Mouse (Mus musculus) heart, embryonic 16.5 days (tissue): Measurements from ENCODE around the gene Cops7a. TPM values are rescaled to one million over a fixed set of nuclear protein-coding genes. Genes with fewer than 3 reads are reported as not detected.

Experiments
- ATAC-seq: fragments of 200-750 bp; cut with Nextera tagmentation; replicated peaks from 2 replicates; pipeline ENCODE4 v1.8.0; 2017; ENCODE audit warnings: moderate number of reproducible peaks; ENCODE audit not compliant: insufficient read depth, low FRiP score; ENCODE audit errors: extremely low read depth
- H3K27ac ChIP-seq: fragments of 300-500 bp; sonication (generic); 2 replicates; pipeline ENCODE4 v1.5.1; 2014; ENCODE audit warnings: mild to moderate bottlenecking, low read length, control low read depth, moderate library complexity
- H3K27me3 ChIP-seq: fragments of 300-500 bp; sonication (generic); 2 replicates; pipeline ENCODE4 v1.6.1; 2014; ENCODE audit warnings: low read length, mixed read lengths; ENCODE audit not compliant: control insufficient read depth, insufficient read depth
- H3K36me3 ChIP-seq: fragments of 300-500 bp; sonication (generic); 2 replicates; pipeline ENCODE4 v1.6.1; 2014; ENCODE audit not compliant: control insufficient read depth, insufficient read depth
- H3K4me1 ChIP-seq: fragments of 300-500 bp; sonication (generic); 2 replicates; pipeline ENCODE4 v1.6.1; 2014; ENCODE audit warnings: low read length, mixed read lengths; ENCODE audit not compliant: control insufficient read depth, insufficient read depth
- H3K4me2 ChIP-seq: fragments of 300-500 bp; sonication (generic); 2 replicates; pipeline ENCODE4 v1.6.1; 2014; ENCODE audit warnings: low read depth, mild to moderate bottlenecking, control low read depth, low read length
- H3K4me3 ChIP-seq: fragments of 300-500 bp; sonication (generic); 2 replicates; pipeline ENCODE4 v1.5.1; 2014; ENCODE audit warnings: mild to moderate bottlenecking, control low read depth, low read length
- H3K9ac ChIP-seq: fragments of 300-500 bp; sonication (generic); 2 replicates; pipeline ENCODE4 v1.6.1; 2014; ENCODE audit warnings: low read length, control low read depth
- H3K9me3 ChIP-seq: fragments of 300-500 bp; sonication (generic); replicated peaks from 2 replicates; pipeline ENCODE4 v1.6.1; 2016; ENCODE audit warnings: low read length; ENCODE audit not compliant: control insufficient read depth
- WGBS: fragments of 180-500 bp; shearing (Covaris S2); extraction: QIAGEN DNeasy Blood & Tissue Kit; methylation state at CpG from one replicate; pipeline ENCODE4 v1.1.7; 2014; 5-methylcytosine and 5-hydroxymethylcytosine counted together
- polyA plus RNA-seq: library from polyadenylated mRNA; unstranded; fragments of >200 nt; fragmentation: Nextera tagmentation; extraction: Ambion mirVana; gene quantifications from 2 replicates; pipeline ENCODE4 v1.2.1, GENCODE M21; 2015

The Cops7a gene
- polyA plus RNA-seq, 1 experiment from 2014 or later = 145 TPM

DNA sequence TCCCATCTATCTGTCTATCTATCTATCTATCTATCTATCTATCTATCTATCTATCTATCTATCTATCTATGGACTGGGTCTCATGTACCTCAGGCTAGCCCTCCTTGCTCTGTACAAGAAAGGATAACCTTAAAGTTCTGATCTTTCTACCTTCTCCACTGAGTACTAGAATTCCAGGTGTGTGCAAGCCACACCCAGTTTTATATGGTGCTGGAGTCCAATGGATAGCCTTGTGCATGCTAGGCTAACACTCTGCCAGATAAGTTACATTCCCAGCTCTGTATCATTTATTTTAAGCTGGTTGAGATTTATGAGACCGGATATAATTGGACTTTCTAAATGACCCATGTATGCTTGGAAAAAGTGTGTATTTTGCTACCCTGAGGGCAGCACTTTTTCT is 23.7 kb downstream of the Cops7a start:
- 91% methylated on average over 1 of the region's 1 CpGs for WGBS
- Histone ChIP-seq H3K9ac (no peak overlapping the region), H3K36me3 (peaks cover 14% of the 10 kb centered on the region), H3K9me3 (no peaks in the 10 kb centered on the region), H3K27ac (no peak overlapping the region), H3K4me1 (no peaks in the 10 kb centered on the region), H3K4me3 (no peak overlapping the region), H3K27me3 (no peaks in the 10 kb centered on the region), H3K4me2 (no peak overlapping the region)
- ATAC-seq = no peak

DNA sequence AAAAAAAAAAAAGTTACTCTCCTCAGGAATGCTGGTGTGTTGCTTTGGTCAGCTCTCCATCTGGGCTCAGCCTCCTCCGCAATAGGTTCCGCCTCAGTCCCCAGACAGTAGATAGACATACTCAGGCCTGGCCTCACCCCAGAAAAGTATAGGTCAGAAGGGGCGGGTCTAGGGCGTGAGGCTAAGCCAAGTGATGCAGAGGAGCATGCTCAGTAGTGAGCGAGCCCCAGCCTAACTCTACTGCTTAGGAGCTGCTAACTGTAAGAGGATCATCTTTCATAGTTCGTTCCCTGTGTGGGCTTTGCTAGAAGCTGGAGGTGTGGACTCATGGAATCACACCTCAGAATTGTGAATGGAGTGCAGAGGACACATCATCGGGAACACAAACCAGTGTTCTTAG is 26.8 kb downstream of the Cops7a start:
- Histone ChIP-seq H3K9ac (no peak overlapping the region), H3K4me3 (no peak overlapping the region), H3K36me3 (peaks cover 37% of the 10 kb centered on the region), H3K4me1 (no peaks in the 10 kb centered on the region), H3K9me3 (no peaks in the 10 kb centered on the region), H3K27ac (no peak overlapping the region), H3K27me3 (no peaks in the 10 kb centered on the region), H3K4me2 (no peak overlapping the region)
- no peak for ATAC-seq
- WGBS = 90% methylated on average over 7 of the region's 7 CpGs

DNA sequence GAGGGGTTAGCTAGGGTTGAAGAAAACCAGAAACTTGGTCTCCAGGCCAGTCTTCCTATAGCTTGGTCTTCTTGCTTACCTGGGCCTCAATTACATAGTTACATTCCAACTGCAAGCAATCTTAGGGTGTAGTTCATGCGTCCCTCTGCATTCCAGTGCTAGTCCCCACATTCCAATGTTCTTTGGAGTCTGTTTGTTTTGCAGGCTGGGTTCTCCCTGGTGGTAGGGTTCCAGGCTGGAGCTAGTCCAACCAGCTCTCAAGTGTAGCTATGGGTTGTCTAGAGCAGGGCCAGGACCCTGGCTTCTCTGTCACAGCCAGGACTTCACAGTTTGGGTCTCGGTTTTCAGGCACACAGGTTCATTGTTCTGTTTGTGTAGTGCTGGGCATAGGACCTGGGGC is 27.8 kb downstream of the Cops7a start:
- Histone ChIP-seq H3K4me3 (no peak overlapping the region), H3K27ac (no peak overlapping the region), H3K36me3 (peaks cover 43% of the 10 kb centered on the region), H3K9ac (no peak overlapping the region), H3K4me2 (no peak overlapping the region), H3K27me3 (no peaks in the 10 kb centered on the region), H3K9me3 (no peaks in the 10 kb centered on the region), H3K4me1 (peaks cover 4% of the 10 kb centered on the region)
- WGBS = 77% methylated on average over 2 of the region's 2 CpGs
- no peak for ATAC-seq

DNA sequence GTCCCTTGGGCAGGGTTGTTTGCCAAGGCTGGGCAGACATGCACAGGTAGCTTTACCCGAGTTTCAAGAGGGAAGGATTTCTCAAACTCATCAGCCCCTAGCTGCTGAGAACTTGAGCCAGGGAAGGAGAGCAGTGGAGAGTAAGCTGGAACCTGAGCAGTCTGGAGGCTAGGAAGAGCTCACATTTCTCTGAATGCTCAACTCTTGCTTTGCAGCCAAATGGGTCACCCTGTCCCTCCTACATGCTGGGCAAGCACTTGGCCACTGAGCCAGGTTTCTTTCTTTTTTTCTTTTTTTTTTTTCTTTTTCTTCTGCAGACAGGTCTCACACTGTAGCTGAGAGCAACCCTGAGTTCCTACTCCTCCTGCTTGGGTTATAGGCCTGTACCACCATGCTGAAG is 28.7 kb downstream of the Cops7a start:
- Histone ChIP-seq H3K27ac (no peak overlapping the region), H3K36me3 (peaks cover 43% of the 10 kb centered on the region)
- 86% methylated on average over 1 of the region's 1 CpGs for WGBS

DNA sequence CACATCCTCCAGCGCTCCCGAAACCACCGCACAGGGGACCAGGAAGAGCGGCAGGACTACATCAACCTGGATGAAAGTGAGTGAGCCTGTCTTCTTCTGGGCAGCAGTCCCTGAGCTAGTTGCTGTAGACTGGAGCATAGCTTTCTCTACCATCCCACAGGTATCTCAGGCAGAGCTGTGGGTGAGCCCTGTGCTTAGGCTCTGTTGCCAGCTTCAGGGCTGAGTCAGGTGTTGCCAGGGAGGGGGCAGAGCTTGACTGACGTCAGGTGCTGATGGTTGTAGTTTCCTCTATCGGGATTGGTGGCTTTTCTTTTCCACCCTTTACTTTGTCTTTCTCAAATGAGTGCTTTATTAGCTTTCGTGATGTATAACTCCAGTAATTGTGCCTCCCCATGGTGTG is 30.7 kb downstream of the Cops7a start:
- Histone ChIP-seq H3K4me2 (no peak overlapping the region), H3K9ac (no peak overlapping the region), H3K9me3 (no peaks in the 10 kb centered on the region), H3K4me1 (peaks cover 14% of the 10 kb centered on the region), H3K4me3 (no peak overlapping the region), H3K27me3 (no peaks in the 10 kb centered on the region), H3K27ac (no peak overlapping the region), H3K36me3 (peaks cover 43% of the 10 kb centered on the region)
- ATAC-seq = no peak
- 93% methylated on average over 7 of the region's 7 CpGs for WGBS

More for the DNA sequence above, 28.7 kb downstream of the Cops7a start:
- Histone ChIP-seq H3K4me2 (no peak overlapping the region), H3K4me3 (no peak overlapping the region), H3K27me3 (no peaks in the 10 kb centered on the region), H3K4me1 (peaks cover 7% of the 10 kb centered on the region), H3K9me3 (no peaks in the 10 kb centered on the region), H3K9ac (no peak overlapping the region)
- ATAC-seq = no peak

DNA sequence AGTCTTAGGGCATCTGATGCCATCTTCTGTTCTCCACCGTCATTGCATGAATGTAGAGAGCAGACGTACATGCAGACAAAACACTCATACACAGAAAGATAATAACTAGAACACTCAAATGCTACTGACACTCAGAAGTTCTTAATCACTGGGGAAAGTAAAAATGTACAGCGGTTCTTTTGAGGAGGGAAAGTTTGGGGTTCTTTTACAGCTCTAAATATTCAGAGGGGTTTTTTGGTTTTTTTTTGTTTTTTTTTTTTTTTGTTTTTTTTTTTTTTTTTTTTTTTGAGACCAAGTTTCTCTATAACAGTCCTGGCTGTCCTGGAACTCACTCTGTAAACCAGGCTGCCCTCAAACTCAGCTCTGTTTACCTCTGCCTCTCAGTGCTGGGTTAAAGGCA is 32.2 kb downstream of the Cops7a start:
- Histone ChIP-seq H3K4me3 (no peak overlapping the region), H3K36me3 (peaks cover 38% of the 10 kb centered on the region), H3K9me3 (no peaks in the 10 kb centered on the region), H3K27me3 (no peaks in the 10 kb centered on the region), H3K9ac (no peak overlapping the region), H3K4me2 (no peak overlapping the region), H3K4me1 (peaks cover 15% of the 10 kb centered on the region), H3K27ac (no peak overlapping the region)
- WGBS = 86% methylated on average over 3 of the region's 3 CpGs
- ATAC-seq = no peak

DNA sequence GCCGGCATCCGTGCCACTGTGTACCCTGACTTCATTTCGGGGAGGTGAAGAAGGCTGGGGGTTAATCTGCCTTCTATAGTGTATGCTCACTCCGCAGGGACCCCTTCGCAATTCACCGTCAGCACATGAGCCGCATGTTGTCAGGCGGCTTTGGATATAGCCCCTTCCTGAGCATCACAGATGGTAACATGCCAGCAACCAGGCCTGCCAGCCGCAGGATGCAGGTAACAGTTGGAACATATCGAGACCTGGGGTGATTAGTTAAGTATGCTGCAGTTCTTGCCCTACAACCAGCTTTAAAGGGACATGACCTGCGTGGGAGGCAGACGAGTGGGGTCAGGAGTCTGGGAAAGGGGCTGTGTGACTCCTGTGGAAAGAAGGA is 33.0 kb downstream of the Cops7a start:
- Histone ChIP-seq H3K27me3 (no peaks in the 10 kb centered on the region), H3K9ac (peak overlapping the region; percentile 99), H3K4me1 (peaks cover 15% of the 10 kb centered on the region), H3K36me3 (peaks cover 32% of the 10 kb centered on the region), H3K9me3 (no peaks in the 10 kb centered on the region), H3K27ac (peak overlapping the region; percentile 98), H3K4me3 (peak overlapping the region; percentile 98), H3K4me2 (peak overlapping the region; percentile 87)
- no peak for ATAC-seq
- WGBS = 47% methylated on average over 12 of the region's 12 CpGs

DNA sequence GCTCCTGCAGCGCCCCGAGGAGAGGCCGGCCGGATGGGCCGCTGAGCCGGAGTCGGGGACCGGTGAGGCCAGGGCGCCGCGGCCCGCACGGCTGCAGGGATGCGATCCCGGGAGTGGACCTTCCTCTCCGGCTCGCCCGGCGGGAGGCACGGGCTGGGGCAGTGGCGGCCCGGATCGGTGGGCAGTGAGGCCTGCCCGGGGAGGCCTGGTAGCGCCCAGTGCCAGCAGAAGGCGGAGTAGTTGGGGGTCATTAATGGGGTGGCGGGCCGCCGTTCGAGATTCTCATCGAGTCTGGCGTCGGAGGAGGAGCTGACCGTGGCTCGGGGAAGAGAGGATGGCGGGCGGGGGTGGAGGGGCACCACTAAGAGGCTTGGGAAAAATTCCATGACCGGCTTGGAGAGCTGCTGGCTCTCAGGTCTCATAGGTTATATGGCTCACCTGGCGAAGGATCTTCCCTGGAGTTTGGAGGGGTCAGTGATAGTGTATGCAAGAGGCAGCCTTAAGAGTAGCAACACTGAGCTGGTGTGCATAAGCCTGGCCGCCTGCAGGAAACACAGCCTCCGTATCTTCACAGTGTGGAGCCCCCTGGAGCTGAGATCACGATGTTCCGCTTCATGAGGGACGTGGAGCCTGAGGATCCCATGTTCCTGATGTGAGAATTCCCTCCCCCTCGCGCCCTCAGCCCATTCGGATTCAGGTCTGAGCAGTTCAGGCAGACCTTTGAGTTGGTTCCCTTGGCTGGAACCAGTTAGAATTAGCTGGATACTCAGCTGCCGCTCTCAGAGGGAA is 33.6 kb downstream of the Cops7a start:
- Histone ChIP-seq H3K36me3 (peaks cover 29% of the 10 kb centered on the region), H3K27me3 (no peaks in the 10 kb centered on the region), H3K4me1 (peaks cover 15% of the 10 kb centered on the region), H3K4me2 (peak overlapping the region; percentile 87), H3K9me3 (no peaks in the 10 kb centered on the region), H3K27ac (peak overlapping the region; percentile 98), H3K9ac (peak overlapping the region; percentile 99), H3K4me3 (peak overlapping the region; percentile 98)
- WGBS = under 1% methylated on average over 46 of the region's 48 CpGs
- ATAC-seq = peak; percentile 24

DNA sequence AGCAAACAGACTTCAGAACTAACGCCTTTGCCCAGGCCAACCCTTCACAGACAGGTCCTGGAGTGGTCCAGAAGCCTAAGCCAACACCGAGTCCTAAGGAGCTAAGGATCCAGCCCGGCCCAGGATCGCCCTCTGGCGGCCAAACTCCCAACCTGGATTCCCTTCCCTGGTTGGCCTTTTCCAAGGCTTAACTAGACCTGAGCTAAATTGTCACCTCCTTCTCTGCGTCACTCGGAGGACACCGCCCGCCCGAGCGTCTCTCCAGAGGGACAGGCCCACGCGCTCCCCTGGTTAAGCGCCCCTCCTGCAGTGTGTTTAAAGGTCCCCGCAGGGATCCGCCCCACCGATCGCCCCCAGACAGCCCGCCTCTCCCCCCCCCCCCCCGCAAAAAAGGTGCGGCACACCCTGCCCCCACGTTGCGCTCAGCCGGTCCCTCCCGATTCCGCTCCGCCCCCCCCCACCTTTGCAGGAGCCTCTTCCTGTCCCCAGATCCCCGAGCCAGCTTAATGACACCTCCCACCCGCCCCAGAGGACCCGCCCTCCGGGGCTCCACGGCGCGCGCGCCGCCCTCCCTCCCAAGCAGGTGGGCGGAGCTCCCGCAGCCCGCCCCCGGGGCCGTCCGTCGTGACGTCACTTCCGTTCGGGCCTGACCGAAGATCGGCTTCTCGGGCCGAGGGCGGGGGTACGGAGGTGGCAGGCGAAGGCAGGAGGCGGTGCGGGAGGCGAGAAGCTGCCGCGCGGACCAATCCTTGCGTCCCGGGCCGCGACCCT is 34.4 kb downstream of the Cops7a start, which contains the start of gene Mlf2:
TSS of gene Mlf2 (plus strand) at position 633 of the 771 bp plus-strand sequence.
- Histone ChIP-seq H3K4me2 (peak within 1 kb of the TSS; percentile 87), H3K9me3 (no peaks in the 10 kb centered on the region), H3K27me3 (no peaks in the 10 kb centered on the region), H3K27ac (peak within 1 kb of the TSS; percentile 98), H3K4me3 (peak within 1 kb of the TSS; percentile 98), H3K36me3 (peaks cover 21% of the 10 kb centered on the region), H3K9ac (peak within 1 kb of the TSS; percentile 99), H3K4me1 (peaks cover 19% of the 10 kb centered on the region)
- ATAC-seq = peak; percentile 91
- WGBS = under 1% methylated on average over 54 of the region's 64 CpGs
